In genomic region chr1:51288755-51289619, GRCm38 (mm10) we compare ENCODE assay signal across 8 mouse cellular contexts. TPM values are rescaled to one million over a fixed set of nuclear protein-coding genes. Genes with fewer than 3 reads are reported as not detected.
A peak's percentile ranks its signal among the peaks of the same experiment; 100 is the strongest.
DNase-seq lines count a peak whose midpoint lies in the region; ATAC-seq and TF ChIP-seq lines count a peak whose summit lies in the region.

Gene Cavin2, plus strand, starts transcription at chr1:51289126.

- no peaks in the 10 kb centered on the region for H3K27me3 ChIP-seq in cerebellum, adult 2 months (ENCODE audit: control insufficient read depth, insufficient read depth, low read length)
- H3K27me3 ChIP-seq in embryonic facial prominence, embryonic 14.5 days (replicated peaks; ENCODE audit: control insufficient read depth, insufficient read depth, low read length) = no peaks in the 10 kb centered on the region
- H3K27me3 ChIP-seq in heart, embryonic 15.5 days = no peaks in the 10 kb centered on the region
- H3K27me3 ChIP-seq in midbrain, embryonic 13.5 days = no peaks in the 10 kb centered on the region

- no peak for TF ChIP-seq POLR2A in cerebellum, adult 2 months (IDR thresholded peaks at IDR 0.05; ENCODE audit: borderline replicate concordance, insufficient read depth, low read length)

- ATAC-seq in embryonic facial prominence, embryonic 14.5 days (ENCODE audit: low read depth) = peak; percentile 88
- ATAC-seq in heart, embryonic 15.5 days (replicated peaks; ENCODE audit: insufficient number of reproducible peaks, insufficient read depth, low FRiP score, low read depth) = peak; percentile 90
- ATAC-seq in midbrain, embryonic 13.5 days = peak; percentile 34; the same call in 1 of the 2 replicates

- H3K9ac ChIP-seq in embryonic facial prominence, embryonic 14.5 days (ENCODE audit: low read depth, low read length) = peak within 1 kb of the TSS; percentile 46
- H3K9ac ChIP-seq in heart, embryonic 15.5 days = peak within 1 kb of the TSS; percentile 78
- H3K9ac ChIP-seq in midbrain, embryonic 13.5 days (replicated peaks) = no peak within 1 kb of the TSS

- peak within 1 kb of the TSS; percentile 50 for H3K4me2 ChIP-seq in embryonic facial prominence, embryonic 14.5 days (ENCODE audit: low read depth, low read length)
- H3K4me2 ChIP-seq in heart, embryonic 15.5 days = peak within 1 kb of the TSS; percentile 70
- H3K4me2 ChIP-seq in midbrain, embryonic 13.5 days (replicated peaks) = no peak within 1 kb of the TSS

- DNase-seq in cerebellum, adult 2 months = no peak
- no peak for DNase-seq in cerebellum, postnatal 14 days
- DNase-seq in embryonic facial prominence, embryonic 14.5 days (ENCODE audit: low spot score) = peak; percentile 96
- peak; percentile 67 to 75 for DNase-seq in kidney, postnatal 36 days
- DNase-seq in c-Kit-positive CD71-positive TER-119-positive erythroid progenitor cells, embryonic 14.5 days (ENCODE audit: low spot score) = no peak
- no peak for DNase-seq in spleen, postnatal 14 days (ENCODE audit: low spot score in 2 of 2)

- no peak for TF ChIP-seq CTCF in cerebellum, adult 2 months (IDR thresholded peaks at IDR 0.05; ENCODE audit: borderline replicate concordance, insufficient read depth, low read depth, low read length)

- no peaks in the 10 kb centered on the region for H3K4me1 ChIP-seq in cerebellum, adult 2 months (ENCODE audit: control insufficient read depth, insufficient read depth, low read length)
- H3K4me1 ChIP-seq in embryonic facial prominence, embryonic 14.5 days (ENCODE audit: control insufficient read depth, insufficient read depth, low read length) = peaks cover 21% of the 10 kb centered on the region
- peaks cover 15% of the 10 kb centered on the region for H3K4me1 ChIP-seq in heart, embryonic 15.5 days (replicated peaks)
- peaks cover 8% of the 10 kb centered on the region; the same call in 1 of the 2 replicates for H3K4me1 ChIP-seq in midbrain, embryonic 13.5 days (replicated peaks)

- no peak within 1 kb of the TSS for H3K27ac ChIP-seq in cerebellum, adult 2 months (ENCODE audit: insufficient read depth, low read length)
- H3K27ac ChIP-seq in embryonic facial prominence, embryonic 14.5 days (replicated peaks; ENCODE audit: low read depth, low read length) = peak within 1 kb of the TSS; percentile 86
- H3K27ac ChIP-seq in heart, embryonic 15.5 days = peak within 1 kb of the TSS; percentile 99
- H3K27ac ChIP-seq in midbrain, embryonic 13.5 days = no peak within 1 kb of the TSS

- no peaks in the 10 kb centered on the region for H3K36me3 ChIP-seq in embryonic facial prominence, embryonic 14.5 days (ENCODE audit: control insufficient read depth, insufficient read depth, low read length)
- H3K36me3 ChIP-seq in heart, embryonic 15.5 days = no peaks in the 10 kb centered on the region
- H3K36me3 ChIP-seq in midbrain, embryonic 13.5 days = no peaks in the 10 kb centered on the region

- H3K9me3 ChIP-seq in embryonic facial prominence, embryonic 14.5 days (ENCODE audit: control insufficient read depth, low read length) = no peaks in the 10 kb centered on the region
- H3K9me3 ChIP-seq in heart, embryonic 15.5 days (replicated peaks) = no peaks in the 10 kb centered on the region
- H3K9me3 ChIP-seq in midbrain, embryonic 13.5 days = no peaks in the 10 kb centered on the region

- WGBS in cerebellum, adult 2 months = 73% methylated on average over 17 of the region's 17 CpGs
- 39% methylated on average over 17 of the region's 17 CpGs for WGBS in embryonic facial prominence, embryonic 14.5 days
- WGBS in heart, embryonic 15.5 days = 16% methylated on average over 17 of the region's 17 CpGs
- 69% methylated on average over 17 of the region's 17 CpGs for WGBS in midbrain, embryonic 13.5 days

- H3K4me3 ChIP-seq in cerebellum, adult 2 months (replicated peaks; ENCODE audit: insufficient read depth, low read depth, low read length) = peak within 1 kb of the TSS; percentile 7
- peak within 1 kb of the TSS; percentile 24 for H3K4me3 ChIP-seq in embryonic facial prominence, embryonic 14.5 days (ENCODE audit: low read depth, low read length)
- H3K4me3 ChIP-seq in heart, embryonic 15.5 days = peak within 1 kb of the TSS; percentile 61
- no peak within 1 kb of the TSS for H3K4me3 ChIP-seq in midbrain, embryonic 13.5 days (replicated peaks)

RNA-seq across cellular contexts. Expression of gene Cavin2, which starts in this region (rescaled TPM):
- polyA plus RNA-seq in cerebellum, adult 2 months (2012; rRNA removed) = 6.5 and 8.5 TPM in 2 replicates
- 78.2 and 81.6 TPM in 2 replicates for polyA plus RNA-seq in embryonic facial prominence, embryonic 14.5 days (2014; fragmentation: Nextera tagmentation; extraction: Ambion mirVana)
- polyA plus RNA-seq in heart, embryonic 15.5 days (2015; fragmentation: Nextera tagmentation; extraction: Ambion mirVana) = 182 and 194 TPM in 2 replicates
- 3.2 and 4.2 TPM in 2 replicates for polyA plus RNA-seq in midbrain, embryonic 13.5 days (2015; fragmentation: Nextera tagmentation; extraction: Ambion mirVana)

Comparison
In these comparisons a context has a peak if more than half of its experiments do, and no peak if none do; other contexts are left out.
1. DNase-seq: peak in embryonic facial prominence, embryonic 14.5 days (single experiment) and kidney, postnatal 36 days (2 of 2); none in cerebellum, adult 2 months (0 of 2), cerebellum, postnatal 14 days (0 of 2), c-Kit-positive CD71-positive TER-119-positive erythroid progenitor cells, embryonic 14.5 days (single experiment) and spleen, postnatal 14 days (0 of 2).
2. H3K27ac ChIP-seq: peak in embryonic facial prominence, embryonic 14.5 days (single experiment) and heart, embryonic 15.5 days (single experiment); none in cerebellum, adult 2 months (single experiment) and midbrain, embryonic 13.5 days (single experiment).
3. ATAC-seq: peak in every context shown above with its lines; median percentile 90 in heart, embryonic 15.5 days; 88 in embryonic facial prominence, embryonic 14.5 days; 34 in midbrain, embryonic 13.5 days.